Mouse (Mus musculus): Measurements from ENCODE around the gene AU018091.
A peak's percentile ranks its signal among the peaks of the same experiment; 100 is the strongest.
"Not testable (repeated sequence)": the region's sequence is repeated elsewhere in the genome, so short reads cannot be mapped to it uniquely, and the experiment has no call there.

Gene AU018091

GRCm38 (mm10) chr7:3168296-3168695 lies 707 bp downstream of the AU018091 start:
- peak; percentile 30 for DNase-seq (ENCODE audit: extremely low read depth, low read depth, low spot score)

GRCm38 (mm10) chr7:3166270-3166669 lies 2.7 kb downstream of the AU018091 start:
- DNase-seq (ENCODE audit: extremely low read depth, low read depth, low spot score): no peak

- no peak for DNase-seq (ENCODE audit: extremely low read depth, low read depth, low spot score)
Measured at GRCm38 (mm10) chr7:3164991-3165390, 4.0 kb downstream of the AU018091 start.

GRCm38 (mm10) chr7:3164381-3164780 lies 4.6 kb downstream of the AU018091 start:
- no peak for DNase-seq (ENCODE audit: extremely low read depth, low read depth, low spot score)

GRCm38 (mm10) chr7:3150376-3150775 lies 18.6 kb downstream of the AU018091 start:
- DNase-seq (ENCODE audit: extremely low read depth, low read depth, low spot score): no peak

GRCm38 (mm10) chr7:3146072-3146471 lies 22.9 kb downstream of the AU018091 start:
- no peak for DNase-seq (ENCODE audit: extremely low read depth, low read depth, low spot score)

- DNase-seq (ENCODE audit: extremely low read depth, low read depth, low spot score): no peak
Measured at GRCm38 (mm10) chr7:3143329-3143728, 25.7 kb downstream of the AU018091 start.

GRCm38 (mm10) chr7:3135606-3136005 lies 33.4 kb downstream of the AU018091 start:
- DNase-seq (ENCODE audit: extremely low read depth, low read depth, low spot score): peak; percentile 59

- DNase-seq (ENCODE audit: extremely low read depth, low read depth, low spot score): no peak
Measured at GRCm38 (mm10) chr7:3134654-3135053, 34.3 kb downstream of the AU018091 start.

- DNase-seq (ENCODE audit: extremely low read depth, low read depth, low spot score): no peak
Measured at GRCm38 (mm10) chr7:3130342-3130741, 38.7 kb downstream of the AU018091 start.

- DNase-seq (ENCODE audit: extremely low read depth, low read depth, low spot score): not testable (repeated sequence)
Measured at GRCm38 (mm10) chr7:3128564-3128963, 40.4 kb downstream of the AU018091 start.

GRCm38 (mm10) chr7:3111193-3111592 lies 57.8 kb downstream of the AU018091 start:
- DNase-seq (ENCODE audit: extremely low read depth, low read depth, low spot score): not testable (repeated sequence)

- DNase-seq (ENCODE audit: extremely low read depth, low read depth, low spot score): not testable (repeated sequence)
Measured at GRCm38 (mm10) chr7:3106516-3107077, 62.4 kb downstream of the AU018091 start.

Measured in fat pad, adult 2 months (tissue).